Mouse (Mus musculus) 3134 (cell line): ENCODE measurements around the gene Pou3f1.

Source experiments
- DNase-seq: peaks from one replicate; pipeline ENCODE4 v3.0.0-alpha.2; 2011; ENCODE audit warnings: low spot score; ENCODE audit not compliant: insufficient read length; ENCODE audit errors: extremely low read depth

Gene Pou3f1

GRCm38 (mm10) chr4:124708518-124709477, 52.2 kb downstream of the Pou3f1 start:
- DNase-seq, result peak; percentile 98

GRCm38 (mm10) chr4:124709961-124710446, 53.4 kb downstream of the Pou3f1 start:
- no peak for DNase-seq
